Mouse (Mus musculus) embryonic fibroblast, embryonic 13.5 days (primary cell): ENCODE data around the gene Phb. TPM values are rescaled to one million over a fixed set of nuclear protein-coding genes. Genes with fewer than 3 reads are reported as not detected.
A peak's percentile ranks its signal among the peaks of the same experiment; 100 is the strongest.

ENCODE experiments used
- H3K27ac ChIP-seq: 2 replicates; pipeline ENCODE4 v1.5.1; 2012; ENCODE audit warnings: low read length, control low read depth, inconsistent platforms; ENCODE audit not compliant: insufficient read depth
- H3K4me1 ChIP-seq: 2 replicates; pipeline ENCODE4 v1.6.1; 2011; ENCODE audit warnings: low read length; ENCODE audit not compliant: control insufficient read depth, insufficient read depth
- H3K4me3 ChIP-seq: 2 replicates; pipeline ENCODE4 v1.5.1; 2011; ENCODE audit warnings: mild to moderate bottlenecking, control low read depth, low read length; ENCODE audit not compliant: insufficient read depth
- CTCF ChIP-seq: IDR thresholded peaks from 2 replicates; pipeline ENCODE4 v1.5.1; 2011; ENCODE audit warnings: mild to moderate bottlenecking, control low read depth, low read length, moderate library complexity, borderline replicate concordance; ENCODE audit not compliant: insufficient read depth
- POLR2A ChIP-seq: IDR thresholded peaks from 2 replicates; pipeline ENCODE4 v1.6.1; 2011; ENCODE audit warnings: low read depth, mild to moderate bottlenecking, control low read depth, low read length, moderate library complexity
- polyA plus RNA-seq: library from polyadenylated mRNA; stranded (reverse); fragments of >200 nt; gene quantifications from 2 replicates; pipeline ENCODE4 v1.2.4, GENCODE M21; 2011; ENCODE audit warnings: low read depth; ENCODE audit not compliant: missing spikeins, insufficient read length

Gene Phb
- polyA plus RNA-seq, 1 experiment, result 157 TPM

DNA sequence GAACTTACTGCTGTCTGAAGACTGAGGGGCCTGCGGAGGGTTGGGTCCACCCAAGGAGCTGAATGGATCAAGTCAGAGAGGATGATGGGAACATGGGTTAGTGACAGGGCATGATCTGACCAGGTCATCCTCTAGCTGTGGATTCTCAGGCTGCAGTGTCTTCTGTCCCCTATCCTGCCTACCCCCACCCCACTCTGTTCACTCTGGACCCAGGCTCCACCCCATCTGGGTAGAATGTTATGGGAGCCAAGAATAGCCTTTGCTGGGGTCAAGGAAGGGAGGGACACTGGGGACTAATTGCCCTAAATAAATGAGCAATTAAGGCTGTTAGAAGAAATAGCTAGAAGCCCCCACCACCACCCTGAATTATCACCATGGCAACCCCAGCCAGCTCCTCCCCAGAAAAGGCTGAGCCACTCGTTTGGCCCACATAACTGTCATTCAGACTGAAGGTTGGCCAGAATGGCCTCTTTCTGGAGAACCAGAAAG is 33.2 kb upstream of the Phb start:
- H3K4me1 ChIP-seq, result no peaks in the 10 kb centered on the region
- no peak overlapping the region for H3K27ac ChIP-seq
- TF ChIP-seq CTCF, result no peak
- no peak for TF ChIP-seq POLR2A
- no peak overlapping the region for H3K4me3 ChIP-seq

DNA sequence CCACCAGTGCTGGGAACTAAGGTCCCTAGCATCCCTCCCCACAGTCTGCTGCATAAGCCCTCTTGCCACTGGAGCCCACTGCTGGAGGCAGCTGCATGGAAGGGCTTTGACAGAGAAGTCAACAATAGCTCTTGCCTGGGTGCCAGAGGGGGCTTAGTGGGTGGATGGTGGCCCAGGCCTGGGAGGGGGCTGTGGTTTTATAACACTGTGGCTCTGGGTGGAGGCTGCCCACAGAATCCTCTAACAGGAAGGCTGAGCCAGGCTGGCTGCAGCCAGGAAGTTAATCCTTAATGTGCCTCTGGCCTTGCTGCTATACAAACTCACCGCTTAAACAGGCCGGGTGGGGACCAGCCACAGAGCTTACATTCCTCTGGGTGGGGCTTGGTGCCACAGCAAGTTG is 31.7 kb upstream of the Phb start:
- Histone ChIP-seq H3K4me3 (no peak overlapping the region), H3K27ac (no peak overlapping the region), H3K4me1 (no peaks in the 10 kb centered on the region)
- TF ChIP-seq POLR2A (no peak), CTCF (no peak)

DNA sequence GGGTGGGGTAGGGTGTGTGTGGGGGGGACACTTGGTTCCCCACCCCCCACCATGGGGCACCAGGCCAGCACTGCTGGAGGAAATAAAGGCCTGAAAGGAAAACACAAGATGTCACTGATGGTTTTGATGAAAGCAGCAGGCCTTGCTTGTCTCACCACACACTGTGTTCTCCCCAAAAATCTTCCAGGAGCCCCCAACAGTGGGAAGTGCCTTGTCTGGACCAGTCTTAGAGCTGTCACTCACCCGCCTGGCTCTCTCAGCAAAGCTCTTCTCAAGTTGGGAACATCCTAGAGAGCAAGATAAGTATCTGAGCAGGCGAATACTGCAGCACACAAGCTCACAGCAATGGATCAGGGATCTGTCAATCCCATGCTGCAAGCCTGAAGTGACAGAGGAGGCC is 26.0 kb upstream of the Phb start:
- Histone ChIP-seq H3K4me3 (no peak overlapping the region), H3K4me1 (no peaks in the 10 kb centered on the region), H3K27ac (no peak overlapping the region)
- TF ChIP-seq CTCF (no peak), POLR2A (no peak)

- no peak for TF ChIP-seq POLR2A
- no peak for TF ChIP-seq CTCF
- Histone ChIP-seq H3K4me3 (no peak overlapping the region), H3K4me1 (no peaks in the 10 kb centered on the region), H3K27ac (no peak overlapping the region)
Observed at GRCm38 (mm10) chr11:95642534-95643280, 24.1 kb upstream of the Phb start.

GRCm38 (mm10) chr11:95643856-95644255 is 22.9 kb upstream of the Phb start:
- TF ChIP-seq POLR2A, result no peak
- no peak for TF ChIP-seq CTCF
- Histone ChIP-seq H3K27ac (no peak overlapping the region), H3K4me3 (no peak overlapping the region), H3K4me1 (no peaks in the 10 kb centered on the region)

- H3K4me3 ChIP-seq, result no peak overlapping the region
- no peak overlapping the region for H3K27ac ChIP-seq
- TF ChIP-seq CTCF, result no peak
- no peak for TF ChIP-seq POLR2A
- no peaks in the 10 kb centered on the region for H3K4me1 ChIP-seq
Observed at GRCm38 (mm10) chr11:95644381-95644780, 22.4 kb upstream of the Phb start.

GRCm38 (mm10) chr11:95645397-95646153 is 21.2 kb upstream of the Phb start:
- Histone ChIP-seq H3K4me3 (no peak overlapping the region), H3K27ac (no peak overlapping the region), H3K4me1 (no peaks in the 10 kb centered on the region)
- no peak for TF ChIP-seq CTCF
- no peak for TF ChIP-seq POLR2A

GRCm38 (mm10) chr11:95646154-95646490 is 20.6 kb upstream of the Phb start:
- Histone ChIP-seq H3K27ac (no peak overlapping the region), H3K4me3 (no peak overlapping the region)
- no peak for TF ChIP-seq CTCF
- TF ChIP-seq POLR2A, result no peak

DNA sequence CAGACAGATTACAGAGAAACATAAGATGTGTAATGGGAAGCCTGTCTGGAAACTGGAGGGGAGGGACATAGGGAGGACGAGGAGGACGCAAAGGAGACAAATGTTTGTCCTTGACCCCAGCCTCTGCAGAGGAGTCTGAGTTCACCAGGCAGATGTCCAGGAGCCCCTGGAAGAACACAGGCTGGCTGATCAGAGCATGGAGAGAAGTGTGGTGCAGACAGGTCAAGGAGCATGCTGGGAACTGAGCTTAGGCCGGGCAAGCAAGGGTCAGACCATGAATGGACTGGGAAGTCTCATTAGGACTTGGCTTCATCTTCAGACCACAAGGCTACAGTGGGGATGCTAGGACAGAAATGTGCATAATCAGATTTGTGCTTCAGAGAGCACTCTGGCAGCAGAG is 19.0 kb upstream of the Phb start:
- 0 out of 2 replicates have a peak, but pooled peaks cover 2% of the 10 kb centered on the region for H3K4me1 ChIP-seq

More at GRCm38 (mm10) chr11:95646154-95646490, 20.6 kb upstream of the Phb start:
- H3K4me1 ChIP-seq, result 0 out of 2 replicates have a peak, but pooled peaks cover 2% of the 10 kb centered on the region

DNA sequence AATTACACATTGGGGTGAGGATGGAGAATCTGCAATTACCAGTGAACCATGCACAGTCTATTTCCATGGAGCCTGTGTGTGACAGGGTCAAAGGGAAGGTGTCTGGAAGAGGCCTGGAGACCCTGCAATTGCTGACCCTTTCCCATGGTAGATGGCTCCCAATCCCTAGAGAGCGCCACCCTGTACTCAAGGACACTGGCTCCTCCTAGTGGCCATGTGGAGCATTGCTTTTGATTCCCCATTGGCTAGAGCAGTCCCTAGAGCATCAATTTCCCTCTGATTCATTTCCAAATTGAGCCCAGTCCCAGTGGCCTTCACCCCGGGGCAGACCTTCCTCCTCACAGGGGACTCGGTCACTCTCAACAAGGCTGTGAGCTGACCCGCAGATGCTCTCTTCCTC is 17.9 kb upstream of the Phb start:
- Histone ChIP-seq H3K4me3 (no peak overlapping the region), H3K4me1 (0 out of 2 replicates have a peak, but pooled peaks cover 2% of the 10 kb centered on the region), H3K27ac (no peak overlapping the region)
- TF ChIP-seq CTCF (peak; percentile 86), POLR2A (no peak)

More for the DNA sequence above, 19.0 kb upstream of the Phb start:
- Histone ChIP-seq H3K4me3 (no peak overlapping the region), H3K27ac (no peak overlapping the region)
- TF ChIP-seq POLR2A (no peak), CTCF (no peak)
